Mouse (Mus musculus) megakaryocyte, adult 5-6 weeks (primary cell): ENCODE measurements around the gene Thbs3. TPM values are rescaled to one million over a fixed set of nuclear protein-coding genes. Genes with fewer than 3 reads are reported as not detected.

Experiments
- ATAC-seq: 2 replicates; pipeline ENCODE4 v1.8.0; 2016; ENCODE audit warnings: mild to moderate bottlenecking, inconsistent platforms; ENCODE audit not compliant: poor library complexity, severe bottlenecking
- total RNA-seq, 2 experiments: library from RNA; stranded (forward) in 1 of 2; stranded (reverse) in 1 of 2; fragments of 153-499, 151-499 nt in 1 of 2; fragments of 221-1000, 200-1000 nt in 1 of 2; gene quantifications; 2 replicates each; pipeline versions ENCODE4 v1.2.3 to v1.2.4; 2015 to 2017

Gene Thbs3
- total RNA-seq, 2 experiments from 2014 or later, result 0.07 to 0.70 TPM

DNA sequence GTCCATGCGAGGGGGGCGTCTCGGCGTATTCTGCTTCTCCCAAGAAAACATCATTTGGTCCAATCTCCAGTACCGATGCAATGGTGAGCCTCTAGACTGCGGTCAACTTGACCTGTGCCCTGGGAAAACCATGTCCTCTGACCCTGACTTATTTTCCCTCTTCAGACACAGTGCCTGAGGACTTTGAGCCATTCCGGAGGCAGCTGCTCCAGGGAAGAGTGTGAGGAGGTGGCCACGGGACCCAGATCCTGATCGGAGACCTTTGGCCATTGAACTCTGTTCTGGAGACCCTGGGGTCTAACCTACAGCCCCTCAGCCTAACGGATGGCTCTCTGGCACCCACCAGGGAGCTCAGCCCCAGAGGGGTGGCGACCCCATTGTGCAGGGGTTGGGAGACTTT, 11.4 kb downstream of the Thbs3 start:
- ATAC-seq, result no peak

- no peak for ATAC-seq
Measured at GRCm38 (mm10) chr3:89226900-89227299, 11.9 kb downstream of the Thbs3 start, which contains the start of gene Mtx1. Gene Mtx1 (minus strand): TSS chr3:89227088.

- peak; percentile 22; the same call in 1 of the 2 replicates for ATAC-seq
Measured at GRCm38 (mm10) chr3:89227307-89228179, 12.6 kb downstream of the Thbs3 start.

DNA sequence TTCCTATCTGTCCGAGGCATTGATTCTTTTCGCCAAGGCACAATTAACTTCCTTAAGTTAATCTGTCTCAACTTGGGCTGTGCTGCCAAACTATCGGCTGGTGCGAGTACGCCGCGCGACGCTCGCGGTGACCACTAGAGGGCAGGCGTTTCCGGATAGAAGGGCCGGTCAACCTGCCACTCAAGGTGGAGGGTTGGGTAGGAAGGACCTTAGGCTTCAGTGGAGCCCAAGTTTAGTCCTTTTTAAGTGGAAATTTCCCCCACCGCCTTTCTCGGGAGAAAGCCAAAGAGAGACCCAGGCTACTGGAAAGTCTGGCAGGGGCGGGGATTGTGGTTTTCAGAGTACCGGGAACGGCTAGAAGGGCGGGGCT, 13.2 kb downstream of the Thbs3 start:
- ATAC-seq, result peak; percentile 95

- ATAC-seq, result no peak
Measured at GRCm38 (mm10) chr3:89228836-89229235, 13.9 kb downstream of the Thbs3 start, which contains the start of gene Muc1. Gene Muc1 (plus strand): TSS chr3:89229057.

DNA sequence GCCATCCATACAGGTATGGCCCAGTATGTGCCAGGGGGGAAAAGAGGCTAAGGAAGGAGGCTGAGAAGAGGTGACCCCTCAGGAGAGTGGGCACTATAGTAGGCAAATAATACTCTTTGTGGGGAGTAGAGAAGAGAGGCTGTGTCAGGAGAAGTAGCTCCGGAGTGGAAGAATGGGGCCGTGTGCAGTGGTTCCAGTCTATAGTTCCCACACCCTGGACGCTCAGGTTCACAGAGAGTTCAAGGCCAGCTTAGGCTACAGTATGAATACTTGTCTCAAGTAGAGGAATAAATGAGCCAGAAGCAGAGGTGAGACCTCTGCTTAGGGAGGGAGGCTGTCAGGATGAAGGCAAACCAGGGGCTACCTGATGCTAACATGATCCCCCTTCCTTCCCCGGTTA, 14.3 kb downstream of the Thbs3 start:
- no peak for ATAC-seq

GRCm38 (mm10) chr3:89230561-89230960, 15.6 kb downstream of the Thbs3 start:
- ATAC-seq, result no peak

DNA sequence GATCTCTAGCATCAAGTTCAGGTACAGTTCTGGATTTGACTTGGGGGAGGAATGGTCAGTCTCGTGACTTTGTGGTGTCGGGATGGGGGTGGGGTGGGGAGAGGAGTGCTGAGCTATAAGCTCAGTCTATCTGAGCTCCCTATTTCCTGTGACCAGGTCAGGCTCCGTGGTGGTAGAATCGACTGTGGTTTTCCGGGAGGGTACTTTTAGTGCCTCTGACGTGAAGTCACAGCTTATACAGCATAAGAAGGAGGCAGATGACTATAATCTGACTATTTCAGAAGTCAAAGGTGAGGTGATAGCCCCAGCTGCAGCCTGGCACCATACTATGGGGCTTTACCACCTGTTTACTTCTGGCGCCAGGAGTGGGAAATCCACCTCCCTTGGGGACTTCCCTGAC, 16.4 kb downstream of the Thbs3 start:
- no peak for ATAC-seq

- ATAC-seq, result no peak
Measured at GRCm38 (mm10) chr3:89231772-89232275, 16.8 kb downstream of the Thbs3 start.

GRCm38 (mm10) chr3:89232614-89233013, 17.6 kb downstream of the Thbs3 start:
- ATAC-seq, result no peak

DNA sequence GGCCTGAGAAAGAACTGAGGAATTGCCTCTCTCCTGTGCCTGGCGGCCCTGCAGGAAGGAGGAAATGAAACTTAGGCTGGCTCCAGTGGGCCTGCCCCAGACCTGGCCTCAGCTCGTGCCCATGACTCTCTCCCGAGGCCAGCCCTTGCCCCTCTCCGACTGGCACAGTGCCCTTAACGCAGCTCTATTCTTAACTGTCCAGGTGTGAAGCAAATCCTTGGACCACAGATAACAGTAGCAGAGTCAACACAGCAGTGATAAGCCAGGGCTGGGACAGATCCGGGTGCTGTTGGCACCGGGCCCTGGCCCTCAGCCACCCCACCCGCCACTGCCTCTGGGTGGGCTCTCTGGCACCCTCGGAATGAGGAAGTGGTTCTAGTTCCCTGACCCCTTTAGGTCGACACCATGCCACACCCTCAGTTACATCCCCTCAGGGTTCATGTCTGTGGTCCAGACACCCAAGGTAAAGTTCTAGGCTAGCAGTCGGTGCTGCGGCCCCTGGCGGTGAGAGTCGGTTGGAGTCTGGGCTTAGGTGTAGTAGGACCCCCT, 18.7 kb downstream of the Thbs3 start:
- peak; percentile 78 for ATAC-seq

- no peak for ATAC-seq
Measured at GRCm38 (mm10) chr3:89236516-89236915, 21.5 kb downstream of the Thbs3 start.

- ATAC-seq, result no peak
Measured at GRCm38 (mm10) chr3:89237682-89238081, 22.7 kb downstream of the Thbs3 start.

- ATAC-seq, result no peak
Measured at GRCm38 (mm10) chr3:89238494-89238893, 23.5 kb downstream of the Thbs3 start.

DNA sequence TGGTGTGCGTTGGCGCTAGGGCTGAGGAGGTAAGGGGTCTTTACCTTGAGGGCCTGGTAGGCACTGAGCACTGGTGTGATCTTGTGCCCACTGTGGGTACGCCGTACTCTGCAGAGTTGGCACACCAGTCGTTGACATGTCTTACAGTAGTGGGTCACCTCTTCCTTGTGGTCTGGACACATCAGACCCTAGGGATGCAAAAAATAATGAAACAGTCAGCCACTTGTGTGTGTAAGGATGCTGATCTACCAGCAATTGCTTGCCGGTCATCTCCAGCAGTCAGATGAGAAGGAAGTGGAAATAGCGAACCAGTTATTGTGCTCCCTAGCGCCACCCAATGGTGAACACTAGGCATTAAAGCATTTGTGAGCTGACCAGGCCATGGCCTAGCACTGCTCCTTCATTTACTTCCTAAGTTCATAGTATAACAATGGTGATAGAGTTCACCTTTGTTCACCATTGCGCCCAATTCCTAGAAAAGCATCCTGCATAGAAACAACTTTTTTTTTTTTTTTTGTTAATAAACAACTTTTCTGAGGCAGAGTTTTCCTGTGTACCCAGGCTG, 27.4 kb downstream of the Thbs3 start:
- peak; percentile 54 for ATAC-seq

DNA sequence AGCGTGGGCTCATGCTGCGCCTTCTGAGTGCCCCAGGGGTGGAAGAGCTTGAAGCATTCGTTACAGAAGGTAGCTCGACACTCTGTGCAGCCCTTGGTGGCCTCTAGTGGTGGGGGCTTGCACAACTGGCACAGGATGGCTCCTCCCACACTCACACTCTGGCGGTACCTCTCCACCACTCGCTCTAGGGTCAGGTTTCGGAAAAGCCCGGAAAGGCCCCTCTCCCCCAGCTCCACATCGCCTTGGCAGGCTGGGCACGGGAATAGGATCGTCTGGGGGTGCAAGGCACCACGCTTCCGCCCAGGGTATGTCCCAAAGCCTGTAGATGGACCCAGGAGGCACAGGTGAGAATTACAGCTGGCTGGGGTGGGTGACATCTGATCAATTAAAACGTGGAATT, 28.6 kb downstream of the Thbs3 start:
- peak; percentile 51 for ATAC-seq

GRCm38 (mm10) chr3:89244158-89244981, 29.4 kb downstream of the Thbs3 start:
- peak; percentile 47 for ATAC-seq

- ATAC-seq, result no peak
Measured at GRCm38 (mm10) chr3:89244982-89245687, 30.2 kb downstream of the Thbs3 start.

DNA sequence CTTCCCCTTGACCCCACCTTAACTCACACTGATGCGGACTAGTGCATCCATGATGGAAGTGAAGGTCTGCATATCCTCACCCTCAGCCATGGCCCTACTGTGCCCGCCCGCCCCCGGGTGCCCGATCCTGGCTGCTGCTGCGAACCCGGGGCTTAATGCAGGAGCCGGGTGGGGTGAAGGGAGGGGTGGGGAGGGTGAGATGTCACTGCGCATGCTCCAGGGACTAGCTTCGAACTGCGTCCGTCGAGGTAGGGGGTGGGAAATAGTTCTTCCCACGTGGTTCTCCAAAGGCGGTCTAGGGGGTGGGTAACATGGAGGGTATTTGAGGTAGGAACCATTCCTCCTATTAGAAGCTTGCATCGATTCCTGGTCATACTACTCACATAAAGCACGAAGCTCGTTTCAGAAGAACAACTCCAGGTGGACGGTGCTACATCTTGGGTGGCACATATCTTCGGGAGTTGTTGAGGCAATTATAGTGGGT, 30.8 kb downstream of the Thbs3 start, which contains the start of gene Krtcap2:
Gene Krtcap2 (plus strand): TSS at position 279 of the 484 bp plus-strand sequence.
- no peak for ATAC-seq
